Mouse (Mus musculus): ENCODE measurements around the gene Cyth1.

DNA sequence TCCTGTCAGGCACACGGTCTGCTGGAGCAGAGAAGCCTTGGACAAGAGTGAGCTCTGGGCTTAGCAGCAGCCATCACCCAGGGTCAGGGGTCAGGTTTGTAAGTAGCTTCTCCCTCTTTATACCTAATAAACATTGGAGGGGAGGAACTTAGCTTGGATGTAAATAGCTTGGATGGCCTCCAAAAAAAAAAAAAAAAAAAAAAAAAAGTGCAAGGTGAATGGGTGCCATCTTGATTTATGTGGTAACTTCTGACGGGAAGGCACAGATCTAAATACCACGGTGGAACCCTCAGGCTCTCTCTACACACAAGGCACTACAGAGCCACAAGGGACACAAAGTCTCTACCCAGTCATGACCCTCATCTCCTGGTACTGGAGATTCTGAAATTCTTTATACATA lies 42.1 kb downstream of the Cyth1 start:
- no peak for TF ChIP-seq CTCF (IDR thresholded peaks at IDR 0.05; ENCODE audit: extremely low read depth, insufficient read depth, insufficient read length, insufficient replicate concordance)
- no peak for TF ChIP-seq POLR2A (IDR thresholded peaks at IDR 0.05; ENCODE audit: low read depth, low read length)
